Mouse (Mus musculus) thymus, postnatal 4 days (tissue): ENCODE results near the gene Brwd1.
"Not testable (repeated sequence)": the region's sequence is repeated elsewhere in the genome, so short reads cannot be mapped to it uniquely, and the experiment has no call there.

ENCODE experiments used
- DNase-seq: peaks from one replicate; pipeline ENCODE4 v3.0.0; 2021

Brwd1 gene

DNA sequence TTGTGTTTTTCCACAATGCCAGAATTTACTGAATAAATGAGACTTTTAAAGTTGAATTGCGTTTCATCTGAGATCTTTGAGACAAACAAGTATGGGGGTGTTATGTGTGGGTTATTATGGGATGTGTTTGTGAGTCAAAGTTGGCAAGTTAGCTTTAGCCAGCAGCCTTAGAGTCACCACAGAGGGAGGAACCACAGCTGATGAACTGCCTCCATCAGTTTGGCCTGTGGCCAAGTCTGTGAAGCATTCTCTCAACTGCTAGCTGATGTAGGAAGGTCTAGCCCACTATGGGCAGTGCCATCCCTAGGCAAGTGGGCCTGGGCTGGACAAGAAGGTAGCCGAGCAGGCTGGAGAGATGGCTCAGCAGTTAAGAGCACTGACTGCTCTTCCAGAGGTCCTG, 111.5 kb downstream of the Brwd1 start:
- no peak for DNase-seq

- DNase-seq, result no peak
Observed at GRCm38 (mm10) chr16:95967455-95967854, 114.9 kb downstream of the Brwd1 start.

DNA sequence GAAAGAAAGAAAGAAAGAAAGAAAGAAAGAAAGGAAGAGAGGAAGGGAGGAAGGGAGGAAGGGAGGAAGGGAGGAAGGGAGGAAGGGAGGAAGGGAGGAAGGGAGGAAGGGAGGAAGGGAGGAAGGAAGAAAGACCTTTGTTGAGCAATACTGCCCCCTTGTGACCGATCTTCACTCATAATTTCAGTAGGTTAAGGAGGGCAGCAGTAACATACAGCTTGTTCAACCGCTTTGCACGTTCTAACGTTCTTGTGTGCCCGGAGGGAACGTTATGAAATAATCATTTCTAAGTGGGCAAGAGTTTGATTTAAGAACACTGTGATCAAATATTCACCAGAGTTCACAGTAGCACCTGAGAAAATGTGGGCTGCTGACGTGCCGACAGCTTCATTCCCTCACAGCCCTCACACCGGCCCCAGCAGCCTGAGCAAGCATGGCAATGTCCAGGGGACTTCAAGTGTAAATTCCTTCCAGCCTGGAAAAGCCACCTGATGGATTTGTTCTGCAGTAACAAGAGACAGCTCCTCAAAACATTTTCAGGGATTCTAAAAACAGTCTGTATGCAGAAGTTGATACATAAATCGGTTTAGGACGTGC, 117.8 kb downstream of the Brwd1 start:
- DNase-seq, result peak; percentile 68

DNA sequence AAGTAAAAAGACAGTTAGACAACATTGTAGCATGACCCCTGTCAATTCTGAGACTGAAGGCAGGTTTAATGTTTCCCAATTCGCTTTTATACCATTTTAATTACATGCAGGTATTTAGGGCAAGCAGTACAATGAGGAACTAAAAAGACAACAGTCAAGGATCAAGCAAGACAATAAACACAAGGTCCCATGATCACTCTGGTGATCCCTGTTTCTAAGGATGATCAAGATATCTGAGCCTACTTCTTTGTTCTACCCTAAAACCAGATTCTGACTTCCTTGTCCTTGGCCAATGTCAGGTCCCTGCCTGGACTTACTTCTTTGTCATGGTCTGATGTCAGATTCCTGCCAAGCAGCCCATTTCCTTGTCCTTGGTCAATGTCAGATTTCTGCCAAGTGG, 120.8 kb downstream of the Brwd1 start:
- DNase-seq, result not testable (repeated sequence)

GRCm38 (mm10) chr16:95960689-95961088, 121.6 kb downstream of the Brwd1 start:
- DNase-seq, result not testable (repeated sequence)

DNA sequence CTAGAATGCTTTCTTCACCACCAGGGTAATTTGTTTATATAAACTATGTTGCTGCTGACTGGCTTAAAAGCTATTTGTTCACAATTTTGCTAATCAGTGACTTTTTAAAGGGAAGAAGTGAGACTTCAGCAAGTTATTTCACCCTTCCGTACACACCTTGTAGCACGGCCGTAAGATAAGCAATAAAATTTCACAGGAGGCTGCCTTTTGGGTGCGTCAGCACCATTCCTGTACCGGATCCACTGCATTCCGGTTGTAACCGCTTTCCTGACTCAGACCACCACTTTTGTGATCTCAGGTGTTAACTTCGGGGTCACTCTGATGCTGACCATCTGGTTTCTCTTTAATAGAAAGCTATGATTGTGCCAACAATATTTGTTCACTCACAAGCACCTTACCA, 124.2 kb downstream of the Brwd1 start:
- no peak for DNase-seq

DNA sequence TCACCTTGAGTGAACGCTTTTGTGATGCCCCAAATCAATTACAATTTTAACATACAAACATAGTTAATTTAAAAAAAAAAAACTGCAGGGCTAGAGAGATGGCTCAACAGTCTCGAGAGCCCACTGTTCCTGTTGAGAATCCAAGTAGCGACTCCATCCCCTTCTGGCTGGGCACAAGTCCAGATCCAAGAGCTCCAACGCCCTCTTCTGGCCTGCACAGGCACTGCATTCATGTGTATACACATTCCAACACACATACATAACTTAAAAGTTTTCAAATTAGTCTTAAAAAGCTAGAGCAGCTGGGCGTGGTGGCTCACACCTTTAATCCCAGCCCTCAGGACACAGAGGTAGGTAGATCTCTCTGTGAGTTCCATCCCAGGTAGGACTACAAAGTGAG, 125.7 kb downstream of the Brwd1 start:
- DNase-seq, result peak; percentile 67

GRCm38 (mm10) chr16:95955716-95956346, 126.5 kb downstream of the Brwd1 start:
- DNase-seq, result no peak

GRCm38 (mm10) chr16:95954341-95954740, 128.0 kb downstream of the Brwd1 start:
- no peak for DNase-seq

- no peak for DNase-seq
Observed at GRCm38 (mm10) chr16:95953159-95953650, 129.1 kb downstream of the Brwd1 start.

GRCm38 (mm10) chr16:95951471-95951870, 130.9 kb downstream of the Brwd1 start:
- no peak for DNase-seq

DNA sequence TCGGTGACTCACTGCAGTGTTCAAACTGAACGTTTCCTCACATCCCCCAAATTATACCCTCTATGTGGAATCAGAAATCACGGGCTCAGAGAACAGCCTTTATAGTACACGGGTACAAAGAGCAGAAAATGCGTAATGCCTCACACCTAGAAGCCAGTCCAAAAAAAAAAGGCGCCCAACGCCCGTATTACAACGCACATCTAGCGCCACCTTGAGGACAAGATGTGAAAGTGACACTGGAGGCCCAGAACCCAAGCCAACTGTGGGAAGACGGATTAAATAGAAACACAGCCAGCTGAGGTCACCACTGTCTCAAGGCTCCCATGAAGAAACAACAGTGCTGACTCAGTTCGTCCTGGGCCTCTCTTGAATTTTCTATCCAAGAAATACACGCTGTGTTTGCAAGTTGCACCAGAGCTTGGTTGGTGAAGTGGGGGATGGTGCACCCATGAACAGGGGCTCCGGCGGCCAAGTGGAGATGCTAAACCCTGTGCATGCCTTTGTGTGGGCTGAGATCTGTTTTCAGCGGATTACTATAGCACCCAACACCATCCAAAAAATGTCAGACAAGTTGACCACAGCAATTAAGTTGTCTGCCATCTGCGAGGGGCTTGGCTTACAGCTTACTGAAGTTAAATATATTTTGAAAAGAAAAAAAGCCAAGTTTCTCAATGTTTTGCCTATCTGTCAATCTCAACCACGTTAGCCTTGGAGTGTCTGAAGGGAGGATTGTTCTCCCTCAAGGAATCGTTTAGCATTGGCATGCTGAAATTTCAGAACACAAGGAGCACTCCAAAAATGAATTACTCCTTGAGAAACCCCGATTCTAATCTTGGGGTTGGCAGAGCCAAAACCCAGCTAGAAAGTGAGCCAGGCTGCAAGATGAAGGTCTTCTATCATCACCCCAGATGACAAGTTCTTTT, 136.7 kb downstream of the Brwd1 start:
- peak; percentile 70 for DNase-seq

GRCm38 (mm10) chr16:95943186-95943585, 139.1 kb downstream of the Brwd1 start:
- DNase-seq, result no peak
